Mouse (Mus musculus) MEL (cell line): ENCODE data around the gene Rfx7. TPM values are rescaled to one million over a fixed set of nuclear protein-coding genes. Genes with fewer than 3 reads are reported as not detected.
A peak's percentile ranks its signal among the peaks of the same experiment; 100 is the strongest.
"Not testable (repeated sequence)": the region's sequence is repeated elsewhere in the genome, so short reads cannot be mapped to it uniquely, and the experiment has no call there.

Source experiments
- DNase-seq: peaks from one replicate; pipeline ENCODE4 v3.0.0; 2011; ENCODE audit warnings: low read depth, low spot score
- H3K27ac ChIP-seq: 2 replicates; pipeline ENCODE4 v1.5.1; 2012; ENCODE audit warnings: low read depth, mild to moderate bottlenecking, control low read depth, low read length, moderate library complexity; ENCODE audit not compliant: control insufficient read depth
- H3K27me3 ChIP-seq, 2 experiments: fragments of 150-350 bp in 1 of 2; sonication (generic) in 1 of 2; 2 replicates each; pipeline ENCODE4 v1.6.1; 2012; ENCODE audit warnings: low read length in 2 of 2, mild to moderate bottlenecking in 2 of 2, improper control_type of control experiment in 1 of 2, moderate library complexity in 1 of 2; ENCODE audit not compliant: insufficient read depth in 2 of 2, control insufficient read depth in 1 of 2
- H3K36me3 ChIP-seq, 2 experiments: 2 replicates each; pipeline ENCODE4 v1.6.1; 2012 to 2014; ENCODE audit warnings: low read length in 2 of 2, improper control_type of control experiment in 1 of 2, inconsistent platforms in 1 of 2, mild to moderate bottlenecking in 1 of 2; ENCODE audit not compliant: insufficient read depth in 2 of 2, control insufficient read depth in 1 of 2
- H3K4me1 ChIP-seq, 2 experiments: fragments of 150-350 bp in 1 of 2; sonication (generic) in 1 of 2; 2 replicates each; pipeline ENCODE4 v1.6.1; 2012; ENCODE audit warnings: low read length in 2 of 2, improper control_type of control experiment in 1 of 2, mild to moderate bottlenecking in 1 of 2; ENCODE audit not compliant: insufficient read depth in 2 of 2, control insufficient read depth in 1 of 2
- H3K4me3 ChIP-seq, 2 experiments: fragments of 150-350 bp in 1 of 2; sonication (generic) in 1 of 2; 2 replicates each; pipeline ENCODE4 v1.5.1; 2012; ENCODE audit warnings: low read depth in 2 of 2, low read length in 2 of 2, mild to moderate bottlenecking in 2 of 2, moderate library complexity in 2 of 2, control low read depth in 1 of 2, improper control_type of control experiment in 1 of 2; ENCODE audit not compliant: control insufficient read depth in 1 of 2, insufficient read depth in 1 of 2
- H3K79me2 ChIP-seq: 2 replicates; pipeline ENCODE4 v1.6.1; 2012; ENCODE audit warnings: mild to moderate bottlenecking, low read length, moderate library complexity; ENCODE audit not compliant: control insufficient read depth, poor library complexity, insufficient read depth
- H3K9ac ChIP-seq: 2 replicates; pipeline ENCODE4 v1.6.1; 2012; ENCODE audit warnings: low read depth, mild to moderate bottlenecking, control low read depth, low read length, moderate library complexity; ENCODE audit not compliant: control insufficient read depth, poor library complexity, severe bottlenecking
- H3K9me3 ChIP-seq: fragments of 150-350 bp; sonication (generic); replicated peaks from 2 replicates; pipeline ENCODE4 v1.6.1; 2012; ENCODE audit warnings: mild to moderate bottlenecking, low read length, improper control_type of control experiment, moderate library complexity; ENCODE audit not compliant: insufficient read depth
- CHD2 ChIP-seq: IDR thresholded peaks from 2 replicates; pipeline ENCODE4 v1.6.1; 2011; ENCODE audit warnings: low read length, improper control_type of control experiment
- CTCF ChIP-seq, 3 experiments: IDR thresholded peaks in 2 of 3; conservative IDR thresholded peaks in 1 of 3; 2 replicates each; pipeline ENCODE4 v1.5.1; 2011 to 2012; ENCODE audit warnings: low read length in 3 of 3, low read depth in 2 of 3, mild to moderate bottlenecking in 2 of 3, improper control_type of control experiment in 1 of 3, inconsistent platforms in 1 of 3, mixed read lengths in 1 of 3, moderate library complexity in 1 of 3; ENCODE audit not compliant: control insufficient read depth in 1 of 3, insufficient read depth in 1 of 3, poor library complexity in 1 of 3, severe bottlenecking in 1 of 3
- ELF1 ChIP-seq: IDR thresholded peaks from 2 replicates; pipeline ENCODE4 v1.6.1; 2014; ENCODE audit warnings: low read depth, mild to moderate bottlenecking, inconsistent platforms, low read length, improper control_type of control experiment, moderate library complexity
- EP300 ChIP-seq, 2 experiments: IDR thresholded peaks; 2 replicates each; pipeline ENCODE4 v1.6.1; 2011; ENCODE audit warnings: improper control_type of control experiment in 2 of 2, low read length in 2 of 2, low read depth in 1 of 2, mild to moderate bottlenecking in 1 of 2
- GABPA ChIP-seq: IDR thresholded peaks from 2 replicates; pipeline ENCODE4 v1.6.1; 2012; ENCODE audit warnings: low read depth, mild to moderate bottlenecking, inconsistent platforms, low read length, improper control_type of control experiment, moderate library complexity
- HCFC1 ChIP-seq: IDR thresholded peaks from 2 replicates; pipeline ENCODE4 v1.6.1; 2012; ENCODE audit warnings: low read depth, mild to moderate bottlenecking, inconsistent platforms, low read length, improper control_type of control experiment, moderate library complexity
- MXI1 ChIP-seq: IDR thresholded peaks from 2 replicates; pipeline ENCODE4 v1.6.1; 2011; ENCODE audit warnings: mild to moderate bottlenecking, low read depth, low read length, improper control_type of control experiment
- MYB ChIP-seq: IDR thresholded peaks from 2 replicates; pipeline ENCODE4 v1.6.1; 2011; ENCODE audit warnings: mild to moderate bottlenecking, low read depth, low read length, improper control_type of control experiment
- MYC ChIP-seq: IDR thresholded peaks from 2 replicates; pipeline ENCODE4 v1.6.1; 2011; ENCODE audit warnings: low read depth, mild to moderate bottlenecking, low read length, improper control_type of control experiment, moderate library complexity
- NELFE ChIP-seq: IDR thresholded peaks from 2 replicates; pipeline ENCODE4 v1.6.1; 2011; ENCODE audit warnings: low read depth, low read length, improper control_type of control experiment
- NRF1 ChIP-seq: IDR thresholded peaks from 2 replicates; pipeline ENCODE4 v1.6.1; 2014; ENCODE audit warnings: low read depth, mild to moderate bottlenecking, inconsistent platforms, low read length, improper control_type of control experiment, moderate library complexity; ENCODE audit not compliant: poor library complexity, insufficient read depth, severe bottlenecking
- RAD21 ChIP-seq: IDR thresholded peaks from 2 replicates; pipeline ENCODE4 v1.6.1; 2011; ENCODE audit warnings: mild to moderate bottlenecking, low read depth, low read length, improper control_type of control experiment
- SMC3 ChIP-seq: IDR thresholded peaks from 2 replicates; pipeline ENCODE4 v1.6.1; 2011; ENCODE audit warnings: low read depth, low read length, improper control_type of control experiment
- TAL1 ChIP-seq: IDR thresholded peaks from 2 replicates; pipeline ENCODE4 v1.6.1; 2012; ENCODE audit warnings: mild to moderate bottlenecking, inconsistent platforms, low read length, moderate library complexity, mixed read lengths
- USF2 ChIP-seq, 2 experiments: IDR thresholded peaks; 2 replicates each; pipeline ENCODE4 v1.6.1; 2011 to 2012; ENCODE audit warnings: improper control_type of control experiment in 2 of 2, low read length in 2 of 2, borderline replicate concordance in 1 of 2, inconsistent platforms in 1 of 2, low read depth in 1 of 2, mild to moderate bottlenecking in 1 of 2; ENCODE audit not compliant: insufficient read depth in 1 of 2
- ZC3H11A ChIP-seq: IDR thresholded peaks from 2 replicates; pipeline ENCODE4 v1.6.1; 2012; ENCODE audit warnings: low read depth, mild to moderate bottlenecking, inconsistent platforms, low read length, improper control_type of control experiment
- ZKSCAN1 ChIP-seq: IDR thresholded peaks from 2 replicates; pipeline ENCODE4 v1.6.1; 2012; ENCODE audit warnings: low read depth, mild to moderate bottlenecking, inconsistent platforms, low read length, improper control_type of control experiment, moderate library complexity
- ZNF384 ChIP-seq: IDR thresholded peaks from 2 replicates; pipeline ENCODE4 v1.6.1; 2012; ENCODE audit warnings: low read depth, mild to moderate bottlenecking, inconsistent platforms, low read length, improper control_type of control experiment
- polyA plus RNA-seq, 2 experiments: library from polyadenylated mRNA; stranded (reverse) in 1 of 2; unstranded in 1 of 2; fragments of >175 nt in 1 of 2; fragments of >200 nt in 1 of 2; gene quantifications; 2 replicates each; pipeline versions ENCODE4 v1.2.1 to v1.2.4; 2012; ENCODE audit warnings: low replicate concordance in 2 of 2, low read depth in 1 of 2; ENCODE audit not compliant: insufficient read length in 2 of 2, insufficient read depth in 1 of 2, missing spikeins in 1 of 2
- total RNA-seq: library from RNA; depleted of rRNA; stranded (reverse); fragments of 300-350 nt; gene quantifications from 2 replicates; pipeline ENCODE4 v1.2.3, GENCODE M21; 2012

Rfx7 gene
- total and polyA plus RNA-seq, 3 experiments = 6.2 to 30.5 (median 19.9) TPM

- no peaks in the 10 kb centered on the region for H3K27me3 ChIP-seq
- peaks cover 0 to 3% of the 10 kb centered on the region in 2 experiments; a peak in 2 of 4 replicates for H3K36me3 ChIP-seq
- no peak overlapping the region for H3K9ac ChIP-seq
- TF ChIP-seq ZC3H11A = no peak
- TF ChIP-seq NELFE = no peak
- no peak for TF ChIP-seq HCFC1
- no peak for TF ChIP-seq CHD2
- TF ChIP-seq MXI1 = no peak
- TF ChIP-seq USF2 (IDR thresholded peaks at IDR 0.05; ENCODE audit: borderline replicate concordance in 1 of 2, insufficient read depth in 1 of 2, low read depth in 1 of 2, low read length in 2 of 2) = no peak
- TF ChIP-seq GABPA = no peak
- TF ChIP-seq NRF1 = no peak
- no peak for TF ChIP-seq MYC
- no peak for TF ChIP-seq ELF1
- TF ChIP-seq ZKSCAN1 = no peak
- TF ChIP-seq MYB = no peak
- TF ChIP-seq SMC3 = no peak
- TF ChIP-seq EP300 (IDR thresholded peaks at IDR 0.05; ENCODE audit: low read depth in 1 of 2, low read length in 2 of 2) = no peak
- H3K79me2 ChIP-seq = no peaks in the 10 kb centered on the region; the same call in 1 of the 2 replicates
- H3K27ac ChIP-seq = no peak overlapping the region
- H3K9me3 ChIP-seq = no peaks in the 10 kb centered on the region
- H3K4me1 ChIP-seq = no peaks in the 10 kb centered on the region; a peak in 1 of 4 replicates
- no peak overlapping the region for H3K4me3 ChIP-seq
- DNase-seq = no peak
Measured at GRCm38 (mm10) chr9:72590861-72591260, 58.8 kb downstream of the Rfx7 start.

- Histone ChIP-seq H3K79me2 (no peaks in the 10 kb centered on the region; the same call in 1 of the 2 replicates), H3K36me3 (peaks cover under 1 to 3% of the 10 kb centered on the region in 2 experiments; a peak in 3 of 4 replicates), H3K4me1 (no peaks in the 10 kb centered on the region; a peak in 1 of 4 replicates), H3K27ac (no peak overlapping the region), H3K9me3 (no peaks in the 10 kb centered on the region), H3K9ac (no peak overlapping the region), H3K4me3 (no peak overlapping the region), H3K27me3 (no peaks in the 10 kb centered on the region)
- DNase-seq = peak; percentile 69
- TF ChIP-seq TAL1 (no peak), EP300 (IDR thresholded peaks at IDR 0.05; ENCODE audit: low read depth in 1 of 2, low read length in 2 of 2) (peak in 1 of 2 experiments; percentile 58; a peak in 1 of 4 replicates)
- TF ChIP-seq, all 39 proteins: peak for 1
Measured at GRCm38 (mm10) chr9:72592016-72592415, 60.0 kb downstream of the Rfx7 start.

DNA sequence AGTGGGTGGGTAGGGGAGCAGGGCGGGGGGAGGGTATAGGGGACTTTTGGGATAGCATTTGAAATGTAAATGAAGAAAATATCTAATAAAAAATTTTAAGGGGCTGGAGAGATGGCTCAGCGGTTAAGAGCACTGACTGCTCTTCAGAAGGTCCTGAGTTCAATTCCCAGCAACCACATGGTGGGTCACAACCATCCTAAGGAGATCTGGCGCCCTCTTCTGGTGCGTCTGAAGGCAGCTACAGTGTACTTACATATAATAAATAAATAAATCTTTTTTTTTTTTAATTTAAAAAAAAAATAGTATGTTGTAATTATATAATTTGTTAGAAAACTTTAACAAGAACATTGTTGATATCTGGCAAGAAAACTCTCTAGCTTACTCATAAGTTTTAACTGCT lies 62.6 kb downstream of the Rfx7 start:
- peak; percentile 79 for DNase-seq
- not testable (repeated sequence) for H3K27ac ChIP-seq

More for the DNA sequence above, 62.6 kb downstream of the Rfx7 start:
- H3K79me2 ChIP-seq, H3K4me1 ChIP-seq, H3K4me3 ChIP-seq, H3K36me3 ChIP-seq, H3K9ac ChIP-seq, H3K9me3 ChIP-seq, H3K27me3 ChIP-seq: not testable (repeated sequence)
- TF ChIP-seq ZNF384 (peak; percentile 59), CTCF (IDR thresholded peaks at IDR 0.05 in 2 of 3, conservative IDR thresholded peaks at IDR 0.05 in 1 of 3; ENCODE audit: control insufficient read depth in 1 of 3, insufficient read depth in 1 of 3, low read depth in 2 of 3, low read length in 3 of 3, poor library complexity in 1 of 3, severe bottlenecking in 1 of 3) (peak; percentile 6 to 45 (median 18); a peak in 3 of 6 replicates), RAD21 (peak; percentile 12; the same call in 1 of the 2 replicates), SMC3 (peak; percentile 6; the same call in 1 of the 2 replicates)
